Mouse (Mus musculus): ENCODE measurements around the gene Cyp27a1.

The Cyp27a1 gene

DNA sequence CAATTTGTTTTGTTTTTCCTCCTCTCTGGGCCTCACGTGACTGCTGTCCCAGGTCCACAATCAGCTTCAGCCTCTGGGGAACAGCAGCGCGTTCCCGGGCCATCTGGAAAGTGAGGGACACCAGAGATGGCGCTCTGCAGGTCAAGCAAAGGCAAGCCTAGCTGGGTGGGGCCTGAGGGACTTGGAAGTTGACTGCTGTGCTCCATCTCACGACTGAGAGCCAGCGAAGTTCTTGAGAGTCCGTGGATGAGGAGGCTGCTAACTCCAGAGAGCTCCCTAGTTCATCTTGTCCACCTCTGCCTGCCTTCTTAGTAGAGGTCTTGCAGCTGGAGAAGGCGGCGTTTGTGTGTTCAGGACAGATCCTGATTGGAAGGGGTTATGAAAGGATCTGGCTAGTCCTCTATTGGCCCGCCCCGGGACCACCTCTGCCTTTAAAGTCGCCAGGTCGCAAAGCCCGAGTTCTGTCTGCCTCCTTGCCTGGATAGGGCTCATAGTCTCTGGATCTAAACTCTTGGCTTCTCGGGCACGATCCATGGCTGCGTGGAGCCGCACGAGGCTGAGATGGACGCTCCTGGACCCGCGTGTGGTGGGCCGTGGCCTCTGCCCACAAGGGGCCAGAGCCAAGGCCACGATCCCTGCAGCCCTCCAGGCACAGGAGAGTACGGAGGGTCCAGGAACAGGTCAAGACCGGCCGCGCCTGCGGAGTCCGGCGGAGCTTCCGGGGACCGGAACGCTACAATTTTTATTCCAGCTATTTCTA is at the start of gene Cyp27a1:
Gene Cyp27a1 (plus strand): TSS at position 476 of the 760 bp plus-strand sequence.
- peak; percentile 86 for DNase-seq

DNA sequence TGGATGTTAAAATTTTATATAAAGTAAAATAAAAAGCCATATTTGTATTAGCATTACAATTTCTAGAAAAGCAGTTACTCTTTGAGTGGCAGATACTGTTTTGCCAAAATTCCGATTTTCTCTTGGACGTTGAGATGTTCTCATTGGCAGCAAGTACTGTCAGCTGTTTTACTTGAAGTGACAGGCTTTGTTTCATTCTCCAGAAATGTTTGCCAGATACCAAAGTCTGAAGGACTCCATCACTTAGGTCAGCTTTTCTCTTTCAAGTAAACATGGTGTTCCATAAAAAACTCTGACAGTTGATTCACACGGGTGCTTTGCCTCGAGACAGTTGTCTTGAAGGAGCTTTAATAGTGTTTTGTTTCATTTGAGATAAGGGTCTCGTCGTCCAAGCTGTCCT is 48.2 kb upstream of the Cyp27a1 start:
- DNase-seq: no peak

GRCm38 (mm10) chr1:74668371-74668770 is 45.0 kb upstream of the Cyp27a1 start:
- DNase-seq: no peak

DNA sequence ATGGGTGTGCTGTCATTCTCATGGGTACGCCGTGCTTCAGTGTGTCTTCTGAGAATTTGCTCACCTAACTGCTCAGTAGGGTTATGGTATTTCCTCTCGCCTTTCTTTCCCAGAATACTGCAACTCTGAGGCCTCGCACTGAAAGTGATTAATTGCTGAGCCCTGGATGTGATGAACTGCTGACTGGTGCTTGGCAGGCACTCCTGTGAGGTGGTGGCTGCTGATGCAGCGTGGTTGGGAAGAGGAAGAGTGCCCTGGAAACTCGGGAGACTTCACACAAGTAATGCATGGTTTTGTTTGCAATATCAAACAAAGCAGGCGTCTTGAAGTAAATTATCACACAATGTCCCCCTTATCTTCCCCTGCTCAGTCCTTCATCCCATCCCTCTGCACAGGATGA is 40.6 kb upstream of the Cyp27a1 start:
- no peak for DNase-seq

DNA sequence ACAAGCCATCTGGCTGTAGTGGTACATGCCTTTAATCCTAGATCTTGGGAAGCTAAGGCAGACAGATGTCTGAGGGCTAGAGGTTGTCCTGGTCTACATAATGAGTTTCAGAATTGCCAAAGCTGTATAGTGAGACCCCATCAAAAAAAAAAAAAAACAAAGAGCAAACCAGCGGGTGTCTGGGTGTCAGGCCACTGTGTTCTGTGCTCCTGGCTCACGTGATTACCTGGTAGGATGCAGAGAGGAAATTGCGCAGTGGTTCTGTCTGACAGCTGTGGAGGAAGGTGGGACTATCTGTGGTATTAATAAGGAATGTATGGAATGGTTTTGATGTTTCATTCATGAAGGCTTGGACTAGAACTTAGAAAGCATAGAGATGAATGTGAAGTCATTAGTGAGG is 36.5 kb upstream of the Cyp27a1 start:
- no peak for DNase-seq

DNA sequence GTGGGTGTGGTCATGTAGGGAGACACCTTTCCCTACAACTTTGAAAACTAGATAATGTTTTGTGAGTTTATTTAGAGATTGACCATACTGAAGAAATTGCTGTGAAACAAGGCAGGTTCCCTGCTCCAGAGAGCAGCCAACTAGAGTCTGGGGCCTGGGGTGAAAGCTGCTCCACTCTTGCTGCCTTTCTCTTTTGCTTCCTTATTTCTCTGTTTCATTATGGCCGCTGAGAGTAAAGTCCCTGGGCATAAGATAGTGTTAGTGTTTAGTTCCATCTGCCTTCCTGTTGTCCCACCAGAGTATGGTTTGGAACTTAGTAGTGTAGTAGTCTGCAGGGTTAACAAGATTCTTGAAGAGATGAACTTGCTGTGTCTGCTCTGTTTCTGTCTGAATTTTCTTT is 35.5 kb upstream of the Cyp27a1 start:
- no peak for DNase-seq

GRCm38 (mm10) chr1:74687131-74687530 is 26.2 kb upstream of the Cyp27a1 start:
- no peak for DNase-seq

GRCm38 (mm10) chr1:74693891-74694583 is 19.3 kb upstream of the Cyp27a1 start:
- no peak for DNase-seq

DNA sequence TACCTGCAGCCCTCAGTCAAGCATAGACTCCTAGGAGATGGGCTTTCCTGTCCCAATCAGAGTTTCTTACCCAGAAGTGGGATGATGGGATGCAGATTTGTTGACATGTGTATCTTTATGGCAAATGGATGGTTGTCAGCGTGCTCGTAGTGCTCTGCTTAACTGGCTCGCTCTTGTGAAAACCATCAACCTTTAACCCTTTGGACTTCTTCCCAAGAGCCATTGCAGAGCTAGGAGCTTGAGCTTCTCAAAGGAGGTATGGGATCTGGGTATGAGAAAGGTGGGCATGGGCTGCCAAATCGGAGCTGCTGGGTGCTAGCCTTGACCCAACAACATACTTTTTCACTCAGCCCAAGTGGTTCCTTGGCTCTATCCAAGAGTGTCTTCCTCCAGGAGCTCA is 17.5 kb upstream of the Cyp27a1 start:
- no peak for DNase-seq

GRCm38 (mm10) chr1:74697416-74697815 is 16.0 kb upstream of the Cyp27a1 start:
- DNase-seq: no peak

DNA sequence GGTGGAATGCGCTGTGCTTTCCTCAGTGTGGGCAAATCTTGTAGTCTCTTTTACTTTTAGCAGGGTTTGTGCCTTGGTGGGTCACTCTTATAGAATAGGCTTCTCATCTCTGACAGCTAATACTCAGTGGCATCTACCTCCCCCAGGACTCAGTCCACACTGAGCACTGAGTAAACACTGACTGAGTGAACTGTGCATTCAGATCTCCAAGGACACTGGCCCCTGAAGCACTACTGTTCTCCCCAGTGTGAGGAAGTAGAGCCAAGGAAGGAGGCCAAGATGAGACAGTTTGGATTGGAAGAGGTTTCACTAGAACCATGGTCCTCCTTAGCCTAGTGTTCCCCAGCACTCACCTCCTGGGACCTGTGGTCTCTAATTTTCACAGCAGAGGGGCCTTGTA is 15.0 kb upstream of the Cyp27a1 start:
- DNase-seq: no peak

GRCm38 (mm10) chr1:74698791-74699190 is 14.6 kb upstream of the Cyp27a1 start:
- no peak for DNase-seq

GRCm38 (mm10) chr1:74702142-74702553 is 11.2 kb upstream of the Cyp27a1 start:
- DNase-seq: no peak

GRCm38 (mm10) chr1:74704156-74704555 is 9.2 kb upstream of the Cyp27a1 start:
- no peak for DNase-seq

GRCm38 (mm10) chr1:74705016-74705415 is 8.4 kb upstream of the Cyp27a1 start:
- DNase-seq: no peak

GRCm38 (mm10) chr1:74709566-74709965 is 3.8 kb upstream of the Cyp27a1 start:
- no peak for DNase-seq

DNA sequence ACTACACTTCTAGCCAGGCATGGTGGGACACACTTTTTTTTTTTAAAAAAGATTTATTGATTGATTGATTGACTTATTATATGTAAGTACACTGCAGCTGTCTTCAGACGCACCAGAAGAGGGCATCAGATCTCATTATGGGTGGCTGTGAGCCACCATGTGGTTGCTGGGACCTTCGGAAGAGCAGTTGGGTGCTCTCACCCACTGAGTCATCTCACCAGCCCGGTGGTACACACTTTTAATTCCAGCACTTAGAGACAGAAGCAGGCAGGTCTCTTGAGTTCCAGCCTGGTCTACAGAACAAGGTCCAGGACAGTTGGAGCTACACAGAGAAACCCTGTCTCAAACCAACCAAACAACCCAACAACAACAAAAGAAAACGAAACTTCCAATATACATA is 1.3 kb upstream of the Cyp27a1 start:
- DNase-seq: no peak

GRCm38 (mm10) chr1:74712461-74713098 is 794 bp upstream of the Cyp27a1 start:
- DNase-seq: no peak

- DNase-seq: no peak
Measured at GRCm38 (mm10) chr1:74713859-74714730, 721 bp downstream of the Cyp27a1 start.

DNA sequence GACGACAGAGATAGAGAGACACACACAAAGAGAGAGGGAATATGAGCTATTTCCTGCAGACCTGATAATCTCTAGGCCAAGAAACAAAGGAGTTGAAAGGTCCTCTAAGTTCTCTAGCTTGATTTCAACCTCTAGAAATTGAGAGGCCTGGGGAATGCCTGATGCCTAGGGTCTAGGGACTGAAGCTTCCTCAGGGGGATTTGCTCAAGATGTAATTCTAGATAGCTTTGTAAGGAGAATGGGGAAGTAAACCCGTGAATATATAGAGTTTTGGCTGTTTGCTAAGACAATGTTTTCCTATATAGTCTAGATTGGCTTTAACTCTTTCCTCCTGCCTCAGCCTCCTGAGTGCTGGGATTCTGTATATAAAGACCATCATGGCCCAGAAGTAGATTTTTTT is 1.6 kb downstream of the Cyp27a1 start:
- no peak for DNase-seq

GRCm38 (mm10) chr1:74715468-74715867 is 2.1 kb downstream of the Cyp27a1 start:
- DNase-seq: peak; percentile 78

DNA sequence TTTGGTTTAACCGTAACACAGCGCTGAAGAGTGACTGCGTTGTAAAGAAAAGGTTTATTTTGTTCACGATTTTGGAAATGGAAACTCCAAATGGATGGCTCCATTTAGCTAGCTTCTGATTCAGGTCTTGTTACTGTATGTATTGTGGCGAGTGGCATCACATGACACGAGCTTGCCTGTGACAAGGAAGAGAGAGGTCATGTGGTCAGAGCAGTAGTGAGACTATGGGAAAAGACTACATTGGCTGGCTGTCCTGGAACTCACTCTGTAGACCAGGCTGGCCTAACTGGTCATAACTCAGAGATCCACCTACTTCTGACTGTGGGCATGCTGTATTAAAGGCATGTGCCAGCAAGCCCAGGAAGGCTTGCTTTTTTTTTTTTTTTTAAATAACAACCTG is 2.5 kb downstream of the Cyp27a1 start:
- DNase-seq: no peak

- no peak for DNase-seq
Measured at GRCm38 (mm10) chr1:74718113-74718512, 4.7 kb downstream of the Cyp27a1 start.

All from embryo, embryonic 11 days (tissue).